Mouse (Mus musculus): ENCODE data around the gene Arl5b.

Arl5b gene

GRCm38 (mm10) chr2:15111808-15112440 lies 62.7 kb downstream of the Arl5b start:
- no peak for DNase-seq (ENCODE audit: extremely low spot score, low spot score)

GRCm38 (mm10) chr2:15112741-15113140 lies 63.5 kb downstream of the Arl5b start:
- no peak for DNase-seq (ENCODE audit: extremely low spot score, low spot score)

- DNase-seq (ENCODE audit: extremely low spot score, low spot score) = no peak
Measured at GRCm38 (mm10) chr2:15121217-15121680, 72.1 kb downstream of the Arl5b start.
